Mouse (Mus musculus): ENCODE data around the gene Acot7. TPM values are rescaled to one million over a fixed set of nuclear protein-coding genes. Genes with fewer than 3 reads are reported as not detected.
"Not testable (repeated sequence)": the region's sequence is repeated elsewhere in the genome, so short reads cannot be mapped to it uniquely, and the experiment has no call there.

Gene Acot7
- polyA plus RNA-seq, 1 experiment from 2014 or later, result 427 TPM

- no peak overlapping the region for H3K9ac ChIP-seq
- no peak overlapping the region for H3K4me3 ChIP-seq
- ATAC-seq (ENCODE audit: low FRiP score, low read depth), result peak; percentile 23; the same call in 1 of the 2 replicates
- H3K9me3 ChIP-seq, result no peaks in the 10 kb centered on the region
- WGBS, result 83% methylated on average over 8 of the region's 8 CpGs
- H3K36me3 ChIP-seq, result peaks cover 7% of the 10 kb centered on the region
- peaks cover 9% of the 10 kb centered on the region; the same call in 1 of the 2 replicates for H3K4me1 ChIP-seq (replicated peaks)
- H3K4me2 ChIP-seq, result no peak overlapping the region
- H3K27me3 ChIP-seq, result no peaks in the 10 kb centered on the region; the same call in 1 of the 2 replicates
- no peak overlapping the region for H3K27ac ChIP-seq (replicated peaks)
Observed at GRCm38 (mm10) chr4:152214871-152215415, 37.0 kb downstream of the Acot7 start.

- ATAC-seq (ENCODE audit: low FRiP score, low read depth), result no peak
- H3K4me2 ChIP-seq, result no peak overlapping the region
- WGBS, result 98% methylated on average over 3 of the region's 3 CpGs
- no peak overlapping the region for H3K4me3 ChIP-seq
- H3K4me1 ChIP-seq (replicated peaks), result peaks cover 28% of the 10 kb centered on the region
- H3K9me3 ChIP-seq, result no peaks in the 10 kb centered on the region
- no peaks in the 10 kb centered on the region; the same call in 1 of the 2 replicates for H3K27me3 ChIP-seq
- no peak overlapping the region for H3K9ac ChIP-seq
- no peak overlapping the region for H3K27ac ChIP-seq (replicated peaks)
- H3K36me3 ChIP-seq, result peaks cover 5% of the 10 kb centered on the region; the same call in 1 of the 2 replicates
Observed at GRCm38 (mm10) chr4:152219591-152219990, 41.7 kb downstream of the Acot7 start.

DNA sequence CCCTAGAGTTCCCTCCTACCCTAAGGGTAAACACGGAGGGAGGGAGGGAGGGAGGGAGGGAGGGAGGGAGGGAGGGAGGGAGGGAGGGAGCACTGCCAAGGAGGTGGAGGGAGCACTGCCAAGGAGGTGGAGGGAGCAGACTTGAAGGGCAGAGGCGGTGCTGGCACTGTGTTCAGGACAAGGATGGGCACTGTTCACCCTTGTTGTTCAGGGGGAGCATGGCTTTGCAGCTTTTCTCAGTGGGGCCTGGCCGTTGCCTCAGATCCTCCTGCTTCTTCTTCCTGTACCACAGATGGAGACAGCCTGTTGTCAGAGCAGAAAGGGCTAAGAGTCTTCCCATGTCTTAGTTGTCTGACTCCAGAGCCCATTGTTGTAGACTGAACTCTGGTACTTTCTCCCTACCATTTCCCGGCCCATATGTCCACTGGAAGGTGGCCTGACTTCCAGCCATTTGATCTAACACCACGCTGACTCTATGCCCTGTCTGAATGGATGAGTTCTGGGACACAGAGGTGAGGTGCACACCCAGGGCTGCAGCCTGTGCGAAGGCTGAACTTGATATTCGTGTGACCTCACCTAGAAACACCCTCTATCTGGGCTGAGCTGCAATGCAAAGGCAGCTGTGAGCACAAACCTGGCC lies 43.0 kb downstream of the Acot7 start:
- Histone ChIP-seq H3K4me2 (no peak overlapping the region), H3K27ac (replicated peaks) (peak overlapping the region; percentile 80), H3K4me1 (replicated peaks) (peaks cover 28% of the 10 kb centered on the region), H3K9ac (no peak overlapping the region), H3K4me3 (no peak overlapping the region), H3K36me3 (peaks cover 5% of the 10 kb centered on the region; the same call in 1 of the 2 replicates), H3K9me3 (no peaks in the 10 kb centered on the region), H3K27me3 (no peaks in the 10 kb centered on the region; the same call in 1 of the 2 replicates)
- ATAC-seq (ENCODE audit: low FRiP score, low read depth), result 0 out of 2 replicates have a peak, but pooled peaks have one; percentile 19
- WGBS, result 51% methylated on average over 6 of the region's 7 CpGs

GRCm38 (mm10) chr4:152221411-152221887 lies 43.5 kb downstream of the Acot7 start:
- 0 out of 2 replicates have a peak overlapping the region, but pooled peaks have one; percentile 2 for H3K4me2 ChIP-seq
- WGBS, result 2% methylated on average over 9 of the region's 9 CpGs

GRCm38 (mm10) chr4:152222111-152222510 lies 44.2 kb downstream of the Acot7 start:
- 78% methylated on average over 6 of the region's 6 CpGs for WGBS
- Histone ChIP-seq H3K9ac (no peak overlapping the region), H3K4me3 (no peak overlapping the region), H3K9me3 (no peaks in the 10 kb centered on the region), H3K27me3 (no peaks in the 10 kb centered on the region), H3K4me2 (no peak overlapping the region), H3K27ac (replicated peaks) (peak overlapping the region; percentile 80), H3K36me3 (peaks cover 5% of the 10 kb centered on the region; the same call in 1 of the 2 replicates), H3K4me1 (replicated peaks) (peaks cover 39% of the 10 kb centered on the region)
- no peak for ATAC-seq (ENCODE audit: low FRiP score, low read depth)

More at GRCm38 (mm10) chr4:152221411-152221887, 43.5 kb downstream of the Acot7 start:
- H3K27ac ChIP-seq (replicated peaks), result peak overlapping the region; percentile 80
- no peaks in the 10 kb centered on the region for H3K9me3 ChIP-seq
- no peak overlapping the region for H3K4me3 ChIP-seq
- H3K27me3 ChIP-seq, result no peaks in the 10 kb centered on the region
- ATAC-seq (ENCODE audit: low FRiP score, low read depth), result peak; percentile 76
- H3K4me1 ChIP-seq (replicated peaks), result peaks cover 32% of the 10 kb centered on the region
- H3K9ac ChIP-seq, result no peak overlapping the region
- H3K36me3 ChIP-seq, result peaks cover 5% of the 10 kb centered on the region; the same call in 1 of the 2 replicates

GRCm38 (mm10) chr4:152222513-152222912 lies 44.6 kb downstream of the Acot7 start:
- Histone ChIP-seq H3K27ac (replicated peaks) (peak overlapping the region; percentile 80), H3K4me3 (no peak overlapping the region), H3K9me3 (no peaks in the 10 kb centered on the region), H3K36me3 (peaks cover 5% of the 10 kb centered on the region; the same call in 1 of the 2 replicates), H3K4me2 (no peak overlapping the region), H3K9ac (no peak overlapping the region), H3K4me1 (replicated peaks) (peaks cover 42% of the 10 kb centered on the region), H3K27me3 (no peaks in the 10 kb centered on the region)
- whole genome bisulfite sequencing, result 69% methylated on average over 1 of the region's 1 CpGs
- ATAC-seq (ENCODE audit: low FRiP score, low read depth), result no peak

DNA sequence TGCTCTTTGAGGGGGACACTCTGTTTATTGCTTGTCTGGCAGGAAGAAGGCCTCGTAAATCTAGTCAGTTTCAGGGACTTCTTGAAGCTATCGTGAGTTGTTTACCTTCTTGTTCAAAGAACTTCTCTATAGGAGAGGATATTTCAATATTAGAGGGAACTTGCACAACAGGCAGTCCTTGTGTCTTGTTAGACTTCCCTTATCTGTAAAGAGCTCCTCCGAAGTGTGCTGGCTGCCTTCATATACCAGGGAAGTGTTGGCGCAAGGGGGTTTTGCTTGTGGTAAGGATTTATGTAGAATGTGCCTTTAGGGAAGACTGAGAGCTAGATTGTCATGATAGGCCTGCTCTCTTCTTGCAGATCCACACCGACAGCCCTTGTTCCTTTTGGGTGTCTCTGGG lies 46.2 kb downstream of the Acot7 start:
- H3K27ac ChIP-seq (replicated peaks), result no peak overlapping the region
- no peaks in the 10 kb centered on the region for H3K9me3 ChIP-seq
- H3K4me1 ChIP-seq (replicated peaks), result peaks cover 52% of the 10 kb centered on the region
- no peak overlapping the region for H3K9ac ChIP-seq
- peaks cover 5% of the 10 kb centered on the region; the same call in 1 of the 2 replicates for H3K36me3 ChIP-seq
- H3K27me3 ChIP-seq, result no peaks in the 10 kb centered on the region
- no peak overlapping the region for H3K4me3 ChIP-seq
- ATAC-seq (ENCODE audit: low FRiP score, low read depth), result no peak
- 90% methylated on average over 5 of the region's 5 CpGs for WGBS
- H3K4me2 ChIP-seq, result no peak overlapping the region

DNA sequence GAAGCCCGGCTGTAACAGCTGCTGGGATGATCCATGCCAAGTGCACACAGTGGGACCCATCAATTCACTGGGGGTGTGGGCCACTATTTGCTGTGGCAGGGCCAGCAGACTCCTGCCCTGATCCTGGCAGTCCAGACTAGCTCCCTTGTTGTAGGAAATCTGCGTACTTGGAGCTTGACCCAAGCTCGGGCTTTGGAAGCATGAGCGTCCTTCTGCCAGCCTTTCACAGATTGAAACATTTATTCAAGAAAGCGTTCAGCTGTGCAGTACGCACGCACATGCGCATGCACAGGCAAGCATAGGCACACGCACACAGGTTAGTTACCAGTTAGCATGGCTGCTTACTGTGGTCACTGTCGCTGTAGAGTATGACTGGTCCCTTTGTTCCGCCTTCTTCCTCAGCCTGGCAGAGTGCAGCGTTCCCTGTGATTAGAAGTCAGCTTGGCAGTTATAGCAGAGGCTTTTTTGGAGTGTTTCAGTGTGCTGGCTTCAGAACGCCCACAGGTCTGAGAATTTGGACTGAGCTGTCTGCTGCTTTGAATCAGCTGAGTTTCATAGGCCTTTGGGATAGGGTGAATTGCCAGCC lies 49.1 kb downstream of the Acot7 start:
- Histone ChIP-seq H3K4me2 (no peak overlapping the region), H3K4me1 (replicated peaks) (peaks cover 39% of the 10 kb centered on the region), H3K9me3 (no peaks in the 10 kb centered on the region), H3K27me3 (no peaks in the 10 kb centered on the region), H3K27ac (replicated peaks) (peak overlapping the region; percentile 77), H3K9ac (no peak overlapping the region), H3K4me3 (no peak overlapping the region), H3K36me3 (peaks cover 8% of the 10 kb centered on the region; the same call in 1 of the 2 replicates)
- 64% methylated on average over 13 of the region's 13 CpGs for WGBS
- ATAC-seq (ENCODE audit: low FRiP score, low read depth), result peak; percentile 75

- WGBS, result 92% methylated on average over 12 of the region's 12 CpGs
- H3K4me1 ChIP-seq (replicated peaks), result peaks cover 29% of the 10 kb centered on the region
- no peak overlapping the region for H3K4me3 ChIP-seq
- H3K9ac ChIP-seq, result no peak overlapping the region
- no peak overlapping the region for H3K4me2 ChIP-seq
- ATAC-seq (ENCODE audit: low FRiP score, low read depth), result no peak
- peaks cover 8% of the 10 kb centered on the region; the same call in 1 of the 2 replicates for H3K36me3 ChIP-seq
- no peaks in the 10 kb centered on the region for H3K9me3 ChIP-seq
- peak overlapping the region; percentile 77; the same call in 1 of the 2 replicates for H3K27ac ChIP-seq (replicated peaks)
- H3K27me3 ChIP-seq, result no peaks in the 10 kb centered on the region
Observed at GRCm38 (mm10) chr4:152227749-152228527, 50.0 kb downstream of the Acot7 start.

- not testable (repeated sequence) for H3K4me3 ChIP-seq; H3K27me3 ChIP-seq; ATAC-seq (ENCODE audit: low FRiP score, low read depth); H3K9ac ChIP-seq; H3K9me3 ChIP-seq; H3K4me2 ChIP-seq; H3K27ac ChIP-seq (replicated peaks)
- peaks cover 25% of the 10 kb centered on the region for H3K4me1 ChIP-seq (replicated peaks)
- 50% methylated on average over 4 of the region's 4 CpGs for WGBS
- peaks cover 16% of the 10 kb centered on the region for H3K36me3 ChIP-seq
Observed at GRCm38 (mm10) chr4:152230331-152230730, 52.4 kb downstream of the Acot7 start.

DNA sequence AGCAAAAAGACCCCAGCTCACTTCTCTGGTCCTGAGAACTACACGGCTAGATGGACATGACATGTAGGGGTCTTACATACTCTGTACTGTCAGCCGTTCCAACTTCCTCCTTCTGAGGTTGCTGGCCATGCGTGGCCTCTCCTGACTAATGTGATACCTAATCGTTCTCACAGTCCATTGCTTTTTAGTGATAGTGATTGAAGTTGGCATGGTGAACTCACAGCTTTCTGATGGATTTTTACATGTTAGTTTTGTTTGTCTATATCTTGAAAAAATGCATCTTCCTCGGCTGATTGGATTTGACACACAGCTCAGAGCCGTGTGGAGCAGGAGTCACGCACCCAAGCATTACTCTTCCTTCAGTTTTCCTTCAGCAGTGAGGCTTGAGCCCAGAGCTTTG lies 53.4 kb downstream of the Acot7 start:
- Histone ChIP-seq H3K4me3 (no peak overlapping the region), H3K36me3 (peaks cover 19% of the 10 kb centered on the region), H3K9me3 (no peaks in the 10 kb centered on the region), H3K27ac (replicated peaks) (no peak overlapping the region), H3K9ac (no peak overlapping the region), H3K4me2 (no peak overlapping the region), H3K4me1 (replicated peaks) (peaks cover 21% of the 10 kb centered on the region), H3K27me3 (no peaks in the 10 kb centered on the region)
- WGBS, result 82% methylated on average over 7 of the region's 7 CpGs
- no peak for ATAC-seq (ENCODE audit: low FRiP score, low read depth)
